Mouse (Mus musculus) layer of hippocampus, postnatal 14 days (tissue): ENCODE measurements at regions not wholly inside any gene's neighbourhood (a gene's known extent, or its start where the extent isn't known, plus 50 kb on each side); places are given as distances from the start of the nearest gene placed in this dataset.
"Not testable (repeated sequence)": the region's sequence is repeated elsewhere in the genome, so short reads cannot be mapped to it uniquely, and the experiment has no call there.

ENCODE experiments used
- DNase-seq, 2 experiments: peaks; one replicate each; pipeline ENCODE4 v3.0.0; 2021 to 2022; ENCODE audit warnings: low spot score in 2 of 2, mixed read lengths in 1 of 2

DNA sequence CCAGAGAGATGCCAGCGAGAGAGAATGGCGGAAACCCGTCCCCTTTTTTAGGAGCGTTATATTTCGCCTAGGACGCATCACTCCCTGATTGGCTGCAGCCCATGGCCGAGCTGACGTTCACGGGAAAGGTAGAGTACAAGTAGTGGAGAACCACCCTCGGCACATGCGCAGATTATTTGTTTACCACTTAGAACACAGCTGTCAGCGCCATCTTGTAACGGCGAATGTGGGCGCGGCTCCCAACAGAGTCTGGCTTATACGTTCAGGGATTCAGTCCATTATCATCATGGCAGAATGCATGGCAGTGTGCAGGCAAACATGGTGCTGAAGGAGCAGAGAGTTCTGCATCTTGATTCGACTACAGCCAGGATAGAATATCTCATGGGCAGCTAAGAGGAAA, 339.8 kb upstream of the Glra2 start:
- DNase-seq, result peak in 1 of 2 experiments; percentile 1

DNA sequence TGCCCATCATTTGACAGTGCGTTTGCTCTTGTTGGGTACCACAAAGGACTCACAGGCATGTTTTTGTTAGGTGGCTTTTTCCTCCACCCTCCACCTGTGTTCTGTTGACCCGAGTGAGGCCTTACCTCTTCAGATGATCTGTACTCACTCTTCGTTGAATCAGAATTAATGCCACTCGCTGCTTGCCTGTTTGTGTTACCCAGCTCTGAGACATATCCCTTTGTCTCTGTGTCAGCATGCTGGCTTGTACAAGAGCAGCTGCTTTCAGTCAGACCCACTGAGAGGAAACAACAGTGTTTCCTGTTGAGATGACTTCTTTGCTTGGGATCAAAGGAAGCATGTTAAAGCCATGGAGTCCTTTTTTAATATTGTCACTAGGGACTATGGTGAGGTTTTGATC, 304.0 kb upstream of the Glra2 start:
- DNase-seq, result no peak

DNA sequence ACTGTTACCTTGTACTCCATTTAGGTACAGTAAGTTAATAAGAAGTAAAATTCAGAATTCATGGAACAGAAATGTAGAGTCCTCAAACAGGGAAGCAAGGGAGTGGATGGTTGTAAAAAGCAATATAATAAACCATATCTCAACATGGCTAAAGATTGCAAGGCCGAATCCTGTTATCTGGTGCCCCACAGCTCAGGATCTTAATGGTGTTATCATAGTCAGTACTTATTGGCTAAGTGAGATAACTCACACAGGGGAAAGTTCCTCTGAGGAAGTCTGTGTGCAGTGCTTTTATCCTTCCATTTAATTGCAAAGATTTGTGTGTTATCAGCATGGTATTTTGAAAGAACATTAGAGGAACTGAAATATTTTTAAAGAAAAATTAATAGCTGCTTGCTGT, 288.9 kb upstream of the Glra2 start:
- no peak for DNase-seq

DNA sequence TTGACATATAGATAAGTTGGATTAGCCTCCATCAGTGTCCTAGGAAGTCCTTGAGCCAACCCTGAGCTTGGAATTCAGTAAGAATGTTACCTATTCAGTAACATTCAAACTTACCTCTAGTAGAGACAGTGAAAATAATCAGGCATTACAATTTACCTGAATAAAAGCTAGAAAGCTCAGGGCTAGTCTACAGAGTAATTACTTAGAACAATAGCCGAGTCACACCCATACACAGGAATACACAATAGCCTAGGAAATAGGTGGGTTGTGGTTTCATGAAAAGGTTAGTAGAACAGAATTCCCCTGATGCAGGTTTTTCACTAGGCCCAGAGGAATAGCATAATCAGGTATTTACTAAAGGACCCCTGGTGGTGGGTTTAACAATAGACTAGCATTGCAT, 273.6 kb upstream of the Glra2 start:
- not testable (repeated sequence) for DNase-seq
